Mouse (Mus musculus) splenic B cell, adult 2 months (primary cell): ENCODE measurements around the gene Kat5.

Source experiments
- DNase-seq: peaks from one replicate; pipeline ENCODE4 v3.0.0-alpha.2; 2011; ENCODE audit warnings: low read depth, low spot score
- H3K27me3 ChIP-seq: 2 replicates; pipeline ENCODE4 v1.6.1; 2012; ENCODE audit warnings: mild to moderate bottlenecking, low read length, moderate library complexity, mixed read lengths; ENCODE audit not compliant: control insufficient read depth, poor library complexity, insufficient read depth, severe bottlenecking
- H3K36me3 ChIP-seq: 2 replicates; pipeline ENCODE4 v1.6.1; 2012; ENCODE audit warnings: mild to moderate bottlenecking, low read length, moderate library complexity, mixed read lengths; ENCODE audit not compliant: control insufficient read depth, poor library complexity, insufficient read depth, severe bottlenecking

The Kat5 gene

GRCm38 (mm10) chr19:5607705-5608410 is 2.2 kb downstream of the Kat5 start:
- Histone ChIP-seq H3K27me3 (no peaks in the 10 kb centered on the region), H3K36me3 (peaks cover 17% of the 10 kb centered on the region)
- DNase-seq = no peak

GRCm38 (mm10) chr19:5606196-5606595 is 3.8 kb downstream of the Kat5 start:
- H3K36me3 ChIP-seq = peaks cover 17% of the 10 kb centered on the region
- no peak for DNase-seq
- H3K27me3 ChIP-seq = no peaks in the 10 kb centered on the region

GRCm38 (mm10) chr19:5605126-5605525 is 4.9 kb downstream of the Kat5 start:
- no peaks in the 10 kb centered on the region for H3K27me3 ChIP-seq
- DNase-seq = no peak
- peaks cover 17% of the 10 kb centered on the region for H3K36me3 ChIP-seq

DNA sequence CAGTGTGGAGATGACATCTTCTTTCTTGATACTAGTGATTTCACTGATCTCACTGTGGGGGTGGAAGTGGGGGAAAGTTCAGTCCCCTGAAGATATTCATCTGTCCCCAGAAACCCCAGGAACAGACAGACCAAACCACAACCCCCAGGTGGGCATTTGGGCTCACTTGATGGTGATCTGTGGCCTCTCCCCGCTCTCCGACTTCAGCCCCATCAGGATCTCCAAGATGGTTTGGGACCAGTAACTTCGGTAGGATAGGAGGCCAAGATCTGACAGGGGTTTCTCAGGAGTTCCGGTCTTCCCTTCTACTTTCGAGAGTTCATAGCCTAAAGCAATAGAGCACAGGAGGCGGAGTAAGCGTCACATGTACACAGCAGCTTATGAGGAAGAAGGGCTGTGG is 6.4 kb downstream of the Kat5 start:
- DNase-seq = no peak
- no peaks in the 10 kb centered on the region for H3K27me3 ChIP-seq
- H3K36me3 ChIP-seq = peaks cover 17% of the 10 kb centered on the region

- H3K27me3 ChIP-seq = no peaks in the 10 kb centered on the region
- DNase-seq = peak; percentile 86
- peaks cover 6% of the 10 kb centered on the region for H3K36me3 ChIP-seq
Measured at GRCm38 (mm10) chr19:5601752-5602541, 8.1 kb downstream of the Kat5 start, which contains the start of gene Rnaseh2c. Gene Rnaseh2c, plus strand, starts transcription at chr19:5601873.

- no peaks in the 10 kb centered on the region for H3K27me3 ChIP-seq
- no peaks in the 10 kb centered on the region for H3K36me3 ChIP-seq
- DNase-seq = no peak
Measured at GRCm38 (mm10) chr19:5599224-5599623, 10.8 kb downstream of the Kat5 start.

DNA sequence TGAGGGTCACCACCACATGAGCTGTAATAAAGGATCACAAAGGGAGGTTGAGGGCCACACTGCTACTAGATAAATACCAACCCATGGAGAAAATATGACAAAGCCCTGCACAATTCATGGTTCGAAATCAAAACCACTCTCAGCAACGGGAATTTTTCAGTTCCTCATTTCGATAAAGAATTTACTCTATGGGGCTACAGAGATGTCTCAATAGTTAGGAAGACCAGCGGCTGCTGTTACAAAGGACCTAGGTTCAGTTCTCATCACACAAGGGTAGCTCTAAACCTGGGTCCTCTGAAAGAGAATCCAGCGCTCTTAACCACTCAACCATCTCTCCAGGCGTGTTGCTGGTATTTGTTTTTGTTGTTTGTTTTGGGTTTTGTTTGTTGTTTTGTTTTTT is 18.1 kb downstream of the Kat5 start:
- Histone ChIP-seq H3K27me3 (no peaks in the 10 kb centered on the region), H3K36me3 (no peaks in the 10 kb centered on the region)
- DNase-seq = no peak

DNA sequence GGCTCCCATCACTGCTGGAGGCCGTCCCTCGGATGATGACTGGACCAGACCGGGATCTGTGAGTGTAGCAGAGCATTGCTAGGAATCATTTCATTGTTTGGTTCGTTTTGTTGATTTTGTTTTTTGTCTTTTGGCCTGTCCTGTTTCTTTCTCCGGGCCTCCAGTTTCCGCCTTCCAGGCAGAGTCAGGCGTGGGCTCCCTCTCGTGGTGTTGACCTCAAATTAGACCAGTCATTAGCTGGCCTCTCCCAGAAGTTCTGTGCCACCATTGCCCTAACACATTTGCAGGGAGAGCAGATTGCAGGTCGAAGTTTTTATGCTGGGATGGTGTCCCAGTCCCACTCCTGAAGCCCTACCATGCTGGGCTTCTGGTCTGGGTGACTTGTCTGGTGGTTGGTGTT is 20.9 kb downstream of the Kat5 start:
- Histone ChIP-seq H3K27me3 (no peaks in the 10 kb centered on the region), H3K36me3 (no peaks in the 10 kb centered on the region)
- DNase-seq = no peak

- no peaks in the 10 kb centered on the region for H3K27me3 ChIP-seq
- DNase-seq = no peak
Measured at GRCm38 (mm10) chr19:5581995-5582394, 28.0 kb downstream of the Kat5 start.

GRCm38 (mm10) chr19:5580776-5581175 is 29.3 kb downstream of the Kat5 start:
- H3K27me3 ChIP-seq = no peaks in the 10 kb centered on the region
- DNase-seq = no peak

More at GRCm38 (mm10) chr19:5581995-5582394, 28.0 kb downstream of the Kat5 start:
- no peaks in the 10 kb centered on the region for H3K36me3 ChIP-seq

DNA sequence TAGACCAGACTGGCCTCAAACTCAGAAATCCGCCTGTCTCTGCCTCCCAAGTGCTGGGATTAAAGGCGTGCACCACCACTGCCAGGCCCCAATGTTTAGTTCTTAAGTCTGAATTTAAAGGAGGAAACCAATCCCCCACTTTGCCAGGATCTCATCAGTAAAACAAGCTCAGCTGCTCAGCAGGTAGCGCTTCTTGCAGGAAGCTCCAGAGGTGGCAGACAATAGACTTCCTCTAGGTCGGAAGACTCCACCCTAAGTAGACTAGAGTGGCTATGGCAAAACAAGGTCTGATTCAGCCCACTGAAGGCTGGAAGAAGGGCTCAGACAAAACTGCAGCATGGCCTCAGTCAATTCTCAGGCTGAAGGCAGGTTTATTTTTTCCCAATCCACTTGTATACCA is 30.1 kb downstream of the Kat5 start:
- DNase-seq = no peak
- Histone ChIP-seq H3K36me3 (no peaks in the 10 kb centered on the region), H3K27me3 (no peaks in the 10 kb centered on the region)

More at GRCm38 (mm10) chr19:5580776-5581175, 29.3 kb downstream of the Kat5 start:
- no peaks in the 10 kb centered on the region for H3K36me3 ChIP-seq

- Histone ChIP-seq H3K36me3 (peaks cover 1% of the 10 kb centered on the region; the same call in 1 of the 2 replicates), H3K27me3 (no peaks in the 10 kb centered on the region)
- no peak for DNase-seq
Measured at GRCm38 (mm10) chr19:5575336-5575735, 34.7 kb downstream of the Kat5 start.

DNA sequence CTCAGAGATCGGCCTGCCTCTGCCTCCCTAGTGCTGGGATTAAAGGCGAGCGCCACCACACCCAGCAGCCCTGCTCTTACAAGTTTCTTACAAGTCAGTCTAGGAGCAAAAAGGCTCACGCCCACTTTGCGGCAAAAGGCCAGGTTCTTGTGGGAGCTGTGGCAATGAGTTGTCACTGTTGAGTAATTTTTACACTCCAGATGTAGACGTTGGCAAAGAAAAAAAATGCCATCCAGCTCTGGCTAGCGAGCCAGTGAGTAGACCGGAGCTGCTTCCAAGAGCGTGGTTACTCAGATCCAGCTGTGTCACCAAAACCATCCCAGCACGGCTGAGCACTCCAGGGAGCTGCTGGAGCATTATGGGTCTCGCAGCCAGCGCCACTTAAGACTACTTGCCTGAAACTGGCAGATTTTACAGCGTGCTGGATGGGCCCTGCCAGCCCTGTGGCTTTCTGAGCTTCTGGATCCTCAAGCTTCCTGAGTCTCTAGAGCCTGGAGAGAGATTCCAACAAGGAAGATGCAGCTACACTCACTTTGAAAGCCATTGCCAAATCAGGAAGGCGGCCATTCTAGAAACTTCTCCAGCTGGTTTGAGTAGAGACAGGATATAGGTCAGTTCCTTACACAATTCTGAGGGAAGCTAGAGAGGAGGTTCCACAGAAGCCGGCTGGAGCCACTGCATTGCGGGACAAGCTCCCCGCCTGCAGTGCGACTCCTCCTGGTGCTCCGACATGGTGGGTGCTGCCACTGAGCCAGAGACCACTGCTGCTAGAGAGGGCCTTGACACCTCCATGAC is 37.5 kb downstream of the Kat5 start:
- Histone ChIP-seq H3K36me3 (peaks cover 7% of the 10 kb centered on the region), H3K27me3 (no peaks in the 10 kb centered on the region)
- no peak for DNase-seq

GRCm38 (mm10) chr19:5571831-5572230 is 38.2 kb downstream of the Kat5 start:
- Histone ChIP-seq H3K27me3 (no peaks in the 10 kb centered on the region), H3K36me3 (peaks cover 7% of the 10 kb centered on the region)
- peak; percentile 57 for DNase-seq
